Mouse (Mus musculus): ENCODE measurements around the gene Tgds. TPM values are rescaled to one million over a fixed set of nuclear protein-coding genes. Genes with fewer than 3 reads are reported as not detected.

Tgds gene
- polyA plus RNA-seq, 2 experiments: 9.9 to 14.2 TPM

DNA sequence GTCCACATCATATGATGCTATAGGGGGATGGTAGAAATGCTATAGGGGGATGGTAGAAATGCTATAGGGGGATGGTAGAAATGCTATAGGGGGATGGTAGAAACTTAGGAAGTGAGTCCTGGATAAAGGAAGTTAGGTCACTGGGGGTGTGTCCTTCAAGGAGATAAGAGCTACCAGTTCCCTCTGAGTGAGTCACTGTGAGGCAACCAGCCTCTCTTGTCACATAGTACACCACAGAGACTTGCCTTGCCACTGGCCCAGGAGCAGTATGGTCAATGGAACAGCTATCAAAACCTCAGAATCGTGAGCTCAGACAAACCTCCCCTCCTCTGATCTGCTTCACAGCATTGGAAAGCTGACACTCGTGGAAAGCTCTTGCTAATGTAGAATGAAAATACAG lies 34.3 kb downstream of the Tgds start:
- H3K9me3 ChIP-seq (ENCODE audit: control insufficient read depth, low read length): no peaks in the 10 kb centered on the region
- no peak for TF ChIP-seq EP300 (IDR thresholded peaks at IDR 0.05; ENCODE audit: low read depth)
- no peak for TF ChIP-seq CTCF (IDR thresholded peaks at IDR 0.05; ENCODE audit: low read depth)
- no peak overlapping the region for H3K4me3 ChIP-seq (ENCODE audit: insufficient read depth in 1 of 2, low read depth in 2 of 2, low read length in 2 of 2)
- no peak overlapping the region for H3K4me2 ChIP-seq (ENCODE audit: low read depth)
- peaks cover 0 to 2% of the 10 kb centered on the region in 2 experiments; a peak in 2 of 4 replicates for H3K4me1 ChIP-seq (replicated peaks; ENCODE audit: control insufficient read depth in 2 of 2, insufficient read depth in 2 of 2, low read length in 1 of 2)
- ATAC-seq (ENCODE audit: insufficient read depth) (peak; percentile 55; the same call in 1 of the 2 replicates), DNase-seq (ENCODE audit: low read depth in 3 of 3, low spot score in 3 of 3) (peak in 1 of 3 experiments; percentile 24)
- no peak overlapping the region for H3K27ac ChIP-seq
- no peaks in the 10 kb centered on the region for H3K27me3 ChIP-seq (ENCODE audit: control insufficient read depth, insufficient read depth, low read length)
- H3K36me3 ChIP-seq (replicated peaks; ENCODE audit: control insufficient read depth, insufficient read depth, low read depth): no peaks in the 10 kb centered on the region
- no peak overlapping the region for H3K9ac ChIP-seq (replicated peaks)
- WGBS (ENCODE audit: insufficient replicate concordance): 39% methylated on average over 2 of the region's 2 CpGs

DNA sequence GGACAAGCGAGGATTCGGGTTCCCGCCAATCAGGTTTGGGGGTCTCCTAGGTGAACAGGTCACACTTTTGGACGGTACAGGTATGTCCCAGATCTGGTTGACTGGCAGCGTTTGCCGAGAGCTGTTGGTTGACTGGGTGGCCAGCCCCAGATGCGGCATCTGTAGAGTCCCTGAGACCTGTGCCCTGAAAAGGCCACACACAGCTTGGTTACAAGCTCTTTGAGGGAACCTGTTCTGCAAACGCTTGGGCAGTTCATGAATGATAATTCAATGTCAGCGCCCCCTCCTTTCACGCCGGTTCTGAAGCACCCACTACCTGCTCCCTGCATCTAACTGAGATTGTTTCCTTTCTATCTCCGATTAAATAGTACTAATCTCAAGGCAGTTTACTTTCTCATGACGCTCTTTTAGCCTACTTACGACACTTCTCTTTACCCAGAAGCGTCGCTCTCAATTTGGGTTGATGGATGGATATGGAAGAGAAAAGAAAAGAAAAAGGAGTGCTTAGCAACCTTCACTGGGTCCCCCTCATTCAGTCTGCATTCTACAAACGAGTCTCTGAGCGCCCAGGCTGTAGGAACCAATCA lies 42.7 kb downstream of the Tgds start:
- 2% methylated on average over 18 of the region's 18 CpGs for WGBS (ENCODE audit: insufficient replicate concordance)
- no peaks in the 10 kb centered on the region for H3K27me3 ChIP-seq (ENCODE audit: control insufficient read depth, insufficient read depth, low read length)
- DNase-seq (ENCODE audit: low read depth in 3 of 3, low spot score in 3 of 3): peak in 1 of 3 experiments; percentile 1
- H3K9ac ChIP-seq (replicated peaks): peak overlapping the region; percentile 38
- no peak for TF ChIP-seq CTCF (IDR thresholded peaks at IDR 0.05; ENCODE audit: low read depth)
- no peak for TF ChIP-seq EP300 (IDR thresholded peaks at IDR 0.05; ENCODE audit: low read depth)
- H3K4me2 ChIP-seq (ENCODE audit: low read depth): peak overlapping the region; percentile 73
- peaks cover 5 to 6% of the 10 kb centered on the region in 2 experiments; a peak in 3 of 4 replicates for H3K4me1 ChIP-seq (replicated peaks; ENCODE audit: control insufficient read depth in 2 of 2, insufficient read depth in 2 of 2, low read length in 1 of 2)
- H3K4me3 ChIP-seq (ENCODE audit: insufficient read depth in 1 of 2, low read depth in 2 of 2, low read length in 2 of 2): peak overlapping the region; percentile 67 to 93
- no peaks in the 10 kb centered on the region for H3K9me3 ChIP-seq (ENCODE audit: control insufficient read depth, low read length)
- no peaks in the 10 kb centered on the region for H3K36me3 ChIP-seq (replicated peaks; ENCODE audit: control insufficient read depth, insufficient read depth, low read depth)
- ATAC-seq (ENCODE audit: insufficient read depth): peak; percentile 40
- no peak overlapping the region for H3K27ac ChIP-seq

DNA sequence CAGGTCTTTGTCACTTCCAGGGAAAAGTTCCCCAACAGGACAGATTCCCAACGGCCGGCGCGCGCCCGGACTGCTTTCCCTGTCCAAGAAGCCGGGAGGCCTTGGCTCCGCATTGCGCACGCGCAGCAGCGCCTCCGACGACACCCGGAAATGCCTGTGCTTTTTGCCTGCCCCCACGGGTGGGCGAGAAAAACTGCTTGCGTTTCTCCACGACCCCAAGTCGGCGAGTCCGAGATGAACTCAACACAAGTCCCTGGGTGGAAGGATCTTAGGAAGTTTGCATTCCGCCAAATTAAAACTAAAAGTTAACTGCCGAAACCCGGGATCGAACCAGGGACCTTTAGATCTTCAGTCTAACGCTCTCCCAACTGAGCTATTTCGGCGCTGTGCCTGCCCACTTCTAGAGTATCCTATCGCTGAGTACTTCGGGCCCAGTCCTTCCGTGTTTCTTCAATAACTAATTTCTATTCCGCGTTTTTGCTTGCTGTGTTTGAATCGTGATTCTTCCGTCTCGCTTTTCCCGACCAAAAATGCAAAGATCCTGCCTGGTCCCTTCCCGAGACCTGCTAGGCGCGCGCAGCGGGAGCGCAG lies 43.2 kb downstream of the Tgds start:
- ATAC-seq (ENCODE audit: insufficient read depth) (peak; percentile 84), DNase-seq (ENCODE audit: low read depth in 3 of 3, low spot score in 3 of 3) (peak; percentile 66 to 68 (median 66))
- Histone ChIP-seq H3K4me2 (ENCODE audit: low read depth) (peak overlapping the region; percentile 73), H3K4me3 (ENCODE audit: insufficient read depth in 1 of 2, low read depth in 2 of 2, low read length in 2 of 2) (peak overlapping the region; percentile 67 to 93), H3K4me1 (replicated peaks; ENCODE audit: control insufficient read depth in 2 of 2, insufficient read depth in 2 of 2, low read length in 1 of 2) (peaks cover 5 to 6% of the 10 kb centered on the region in 2 experiments; a peak in 3 of 4 replicates), H3K36me3 (replicated peaks; ENCODE audit: control insufficient read depth, insufficient read depth, low read depth) (no peaks in the 10 kb centered on the region), H3K27me3 (ENCODE audit: control insufficient read depth, insufficient read depth, low read length) (no peaks in the 10 kb centered on the region), H3K27ac (no peak overlapping the region), H3K9me3 (ENCODE audit: control insufficient read depth, low read length) (no peaks in the 10 kb centered on the region), H3K9ac (replicated peaks) (peak overlapping the region; percentile 38)
- under 1% methylated on average over 44 of the region's 44 CpGs for WGBS (ENCODE audit: insufficient replicate concordance)
- TF ChIP-seq CTCF (IDR thresholded peaks at IDR 0.05; ENCODE audit: low read depth): peak; percentile 3; the same call in 1 of the 2 replicates
- no peak for TF ChIP-seq EP300 (IDR thresholded peaks at IDR 0.05; ENCODE audit: low read depth)

DNA sequence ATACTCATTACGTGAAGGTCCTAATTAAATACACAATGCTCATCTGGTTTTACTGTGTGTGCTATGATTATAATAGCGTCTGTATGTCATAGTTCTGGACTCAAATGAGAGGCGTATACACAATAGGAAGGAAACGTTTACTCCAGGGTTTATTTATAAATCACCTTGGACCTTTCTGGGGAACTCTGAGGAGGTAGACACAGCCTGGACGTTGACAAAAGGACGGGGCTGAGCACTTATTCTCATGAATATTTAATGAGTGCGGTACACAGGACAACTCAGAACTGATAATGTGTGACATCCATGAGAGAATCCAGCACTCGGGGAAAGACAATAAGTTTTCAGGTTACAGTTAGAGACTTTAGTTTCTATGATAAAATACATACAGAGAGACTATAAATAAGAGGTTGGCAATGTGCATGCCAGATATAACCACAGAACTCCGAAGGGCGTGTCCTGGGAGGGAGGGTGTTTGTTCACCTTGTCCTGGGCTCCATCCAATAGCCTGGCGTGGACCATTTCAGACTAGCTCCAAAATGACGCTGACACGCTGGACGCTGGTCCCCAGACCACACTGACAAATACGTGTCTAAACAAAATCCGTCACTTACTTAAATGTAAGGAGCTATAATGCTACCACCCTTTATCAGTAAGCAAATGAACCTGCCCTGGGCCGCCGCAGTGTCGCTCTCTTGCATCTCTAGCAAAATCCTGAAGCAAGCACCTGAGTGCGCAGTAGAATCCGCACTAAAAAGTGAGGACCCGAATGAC lies 43.9 kb downstream of the Tgds start:
- Histone ChIP-seq H3K9me3 (ENCODE audit: control insufficient read depth, low read length) (no peaks in the 10 kb centered on the region), H3K4me1 (replicated peaks; ENCODE audit: control insufficient read depth in 2 of 2, insufficient read depth in 2 of 2, low read length in 1 of 2) (peaks cover 5 to 6% of the 10 kb centered on the region in 2 experiments; a peak in 3 of 4 replicates), H3K9ac (replicated peaks) (peak overlapping the region; percentile 38), H3K27ac (no peak overlapping the region), H3K27me3 (ENCODE audit: control insufficient read depth, insufficient read depth, low read length) (no peaks in the 10 kb centered on the region), H3K36me3 (replicated peaks; ENCODE audit: control insufficient read depth, insufficient read depth, low read depth) (no peaks in the 10 kb centered on the region), H3K4me3 (ENCODE audit: insufficient read depth in 1 of 2, low read depth in 2 of 2, low read length in 2 of 2) (peak overlapping the region; percentile 67 to 93), H3K4me2 (ENCODE audit: low read depth) (peak overlapping the region; percentile 73)
- DNase-seq (ENCODE audit: low read depth in 3 of 3, low spot score in 3 of 3) (peak in 2 of 3 experiments; percentile 41 to 42), ATAC-seq (ENCODE audit: insufficient read depth) (peak; percentile 75)
- WGBS (ENCODE audit: insufficient replicate concordance): 10% methylated on average over 22 of the region's 22 CpGs
- no peak for TF ChIP-seq CTCF (IDR thresholded peaks at IDR 0.05; ENCODE audit: low read depth)
